Mouse (Mus musculus): ENCODE results near the gene Amotl2.

DNA sequence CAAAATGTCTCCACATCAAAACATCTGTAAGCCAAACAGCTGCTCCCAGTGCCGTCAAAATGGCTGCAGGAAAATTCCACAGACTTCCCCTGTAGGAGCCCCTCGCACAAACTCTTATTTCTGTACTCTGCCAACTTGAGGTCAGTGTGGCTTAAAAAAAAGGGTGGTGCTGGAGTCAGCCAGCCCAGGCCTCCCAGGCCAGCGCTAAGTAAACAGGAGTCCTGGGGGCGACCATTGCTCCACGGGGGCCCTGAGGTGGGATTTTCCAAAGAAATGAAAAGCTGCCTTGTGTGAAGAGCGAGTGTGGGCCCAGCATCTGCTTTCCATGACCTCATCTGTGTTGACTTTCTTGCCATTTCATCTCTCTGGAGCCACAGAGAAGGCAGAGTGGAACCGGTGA is 35.0 kb upstream of the Amotl2 start:
- TF ChIP-seq CTCF (IDR thresholded peaks at IDR 0.05) (no peak), POLR2A (IDR thresholded peaks at IDR 0.05; ENCODE audit: insufficient read depth, low read depth, low read length) (no peak), EP300 (IDR thresholded peaks at IDR 0.05; ENCODE audit: insufficient read depth, low read depth, low read length) (no peak)
